Mouse (Mus musculus): ENCODE results near the gene Ncf1. TPM values are rescaled to one million over a fixed set of nuclear protein-coding genes. Genes with fewer than 3 reads are reported as not detected.
A peak's percentile ranks its signal among the peaks of the same experiment; 100 is the strongest.

Ncf1 gene
- polyA plus RNA-seq, 1 experiment from 2014 or later = 8.4 TPM

- Histone ChIP-seq H3K9me3 (replicated peaks) (no peaks in the 10 kb centered on the region), H3K27me3 (replicated peaks) (no peaks in the 10 kb centered on the region), H3K9ac (no peak overlapping the region), H3K36me3 (peaks cover 100% of the 10 kb centered on the region), H3K4me3 (no peak overlapping the region), H3K4me2 (no peak overlapping the region), H3K4me1 (no peaks in the 10 kb centered on the region), H3K27ac (no peak overlapping the region)
- WGBS (ENCODE audit: insufficient replicate concordance) = 85% methylated on average over 26 of the region's 26 CpGs
- no peak for ATAC-seq
Observed at GRCm38 (mm10) chr5:134243661-134244436, 14.4 kb upstream of the Ncf1 start.

GRCm38 (mm10) chr5:134241831-134242230 is 12.4 kb upstream of the Ncf1 start:
- Histone ChIP-seq H3K27me3 (replicated peaks) (no peaks in the 10 kb centered on the region), H3K4me1 (peaks cover 8% of the 10 kb centered on the region; the same call in 1 of the 2 replicates), H3K36me3 (peaks cover 100% of the 10 kb centered on the region), H3K4me3 (no peak overlapping the region), H3K27ac (no peak overlapping the region), H3K9ac (no peak overlapping the region), H3K4me2 (no peak overlapping the region), H3K9me3 (replicated peaks) (no peaks in the 10 kb centered on the region)
- no peak for ATAC-seq
- 79% methylated on average over 5 of the region's 5 CpGs for WGBS (ENCODE audit: insufficient replicate concordance)

- Histone ChIP-seq H3K4me2 (no peak overlapping the region), H3K27ac (no peak overlapping the region), H3K9me3 (replicated peaks) (no peaks in the 10 kb centered on the region), H3K9ac (no peak overlapping the region), H3K36me3 (peaks cover 77% of the 10 kb centered on the region), H3K27me3 (replicated peaks) (no peaks in the 10 kb centered on the region), H3K4me3 (no peak overlapping the region), H3K4me1 (peaks cover 40% of the 10 kb centered on the region)
- peak; percentile 30; the same call in 1 of the 2 replicates for ATAC-seq
- WGBS (ENCODE audit: insufficient replicate concordance) = 77% methylated on average over 28 of the region's 28 CpGs
Observed at GRCm38 (mm10) chr5:134237936-134238760, 8.7 kb upstream of the Ncf1 start.

- Histone ChIP-seq H3K27me3 (replicated peaks) (no peaks in the 10 kb centered on the region), H3K4me3 (no peak overlapping the region), H3K9me3 (replicated peaks) (no peaks in the 10 kb centered on the region), H3K4me1 (peaks cover 46% of the 10 kb centered on the region), H3K27ac (no peak overlapping the region), H3K4me2 (no peak overlapping the region), H3K36me3 (peaks cover 71% of the 10 kb centered on the region), H3K9ac (no peak overlapping the region)
- WGBS (ENCODE audit: insufficient replicate concordance) = 87% methylated on average over 11 of the region's 11 CpGs
- ATAC-seq = no peak
Observed at GRCm38 (mm10) chr5:134237508-134237907, 8.1 kb upstream of the Ncf1 start.

- peaks cover 63% of the 10 kb centered on the region for H3K36me3 ChIP-seq
Observed at GRCm38 (mm10) chr5:134236796-134237195, 7.4 kb upstream of the Ncf1 start.

GRCm38 (mm10) chr5:134236241-134236640 is 6.8 kb upstream of the Ncf1 start:
- 79% methylated on average over 3 of the region's 3 CpGs for WGBS (ENCODE audit: insufficient replicate concordance)
- no peaks in the 10 kb centered on the region for H3K27me3 ChIP-seq (replicated peaks)
- peaks cover 59% of the 10 kb centered on the region for H3K4me1 ChIP-seq
- H3K27ac ChIP-seq = no peak overlapping the region
- no peak overlapping the region for H3K4me3 ChIP-seq
- H3K4me2 ChIP-seq = no peak overlapping the region
- H3K9ac ChIP-seq = no peak overlapping the region
- H3K9me3 ChIP-seq (replicated peaks) = no peaks in the 10 kb centered on the region
- H3K36me3 ChIP-seq = peaks cover 58% of the 10 kb centered on the region
- no peak for ATAC-seq

More at GRCm38 (mm10) chr5:134236796-134237195, 7.4 kb upstream of the Ncf1 start:
- no peak overlapping the region for H3K4me2 ChIP-seq
- no peak overlapping the region for H3K27ac ChIP-seq
- H3K4me3 ChIP-seq = no peak overlapping the region
- no peak overlapping the region for H3K9ac ChIP-seq
- WGBS (ENCODE audit: insufficient replicate concordance) = 65% methylated on average over 6 of the region's 6 CpGs
- H3K27me3 ChIP-seq (replicated peaks) = no peaks in the 10 kb centered on the region
- H3K4me1 ChIP-seq = peaks cover 53% of the 10 kb centered on the region
- ATAC-seq = no peak
- H3K9me3 ChIP-seq (replicated peaks) = no peaks in the 10 kb centered on the region

DNA sequence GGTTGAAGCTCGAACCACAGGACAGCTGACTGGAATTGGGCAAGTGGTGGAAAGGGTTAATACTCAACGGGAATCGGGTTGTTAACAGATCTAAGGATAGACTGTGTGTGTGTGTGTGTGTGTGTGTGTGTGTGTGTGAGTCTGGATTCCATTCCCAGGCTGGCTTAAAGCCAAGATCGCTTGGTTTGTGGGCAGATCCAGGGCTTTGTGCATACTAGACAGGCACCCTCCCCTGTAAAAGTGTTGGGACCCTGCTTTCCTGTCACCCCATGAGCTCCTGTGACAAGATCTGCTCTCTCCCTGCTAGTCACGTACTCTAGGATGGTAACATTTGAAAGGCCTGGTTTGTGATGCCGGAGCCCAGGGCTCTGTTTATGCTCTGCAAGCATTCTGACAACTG is 5.7 kb upstream of the Ncf1 start:
- no peak overlapping the region for H3K9ac ChIP-seq
- H3K9me3 ChIP-seq (replicated peaks) = no peaks in the 10 kb centered on the region
- peak overlapping the region; percentile 28; the same call in 1 of the 2 replicates for H3K27ac ChIP-seq
- H3K27me3 ChIP-seq (replicated peaks) = no peaks in the 10 kb centered on the region
- peaks cover 47% of the 10 kb centered on the region for H3K36me3 ChIP-seq
- ATAC-seq = no peak
- 55% methylated on average over 6 of the region's 6 CpGs for WGBS (ENCODE audit: insufficient replicate concordance)
- H3K4me3 ChIP-seq = no peak overlapping the region
- H3K4me2 ChIP-seq = no peak overlapping the region
- H3K4me1 ChIP-seq = peaks cover 61% of the 10 kb centered on the region

GRCm38 (mm10) chr5:134234205-134234604 is 4.8 kb upstream of the Ncf1 start:
- 0 out of 2 replicates have a peak overlapping the region, but pooled peaks have one; percentile 16 for H3K27ac ChIP-seq
- H3K27me3 ChIP-seq (replicated peaks) = no peaks in the 10 kb centered on the region
- H3K9ac ChIP-seq = no peak overlapping the region
- no peak overlapping the region for H3K4me2 ChIP-seq
- no peak for ATAC-seq
- no peak overlapping the region for H3K4me3 ChIP-seq
- peaks cover 37% of the 10 kb centered on the region for H3K36me3 ChIP-seq
- no peaks in the 10 kb centered on the region for H3K9me3 ChIP-seq (replicated peaks)
- H3K4me1 ChIP-seq = peaks cover 61% of the 10 kb centered on the region
- 68% methylated on average over 2 of the region's 2 CpGs for WGBS (ENCODE audit: insufficient replicate concordance)

GRCm38 (mm10) chr5:134233244-134233651 is 3.8 kb upstream of the Ncf1 start:
- Histone ChIP-seq H3K9me3 (replicated peaks) (no peaks in the 10 kb centered on the region), H3K4me1 (peaks cover 62% of the 10 kb centered on the region), H3K27me3 (replicated peaks) (no peaks in the 10 kb centered on the region), H3K36me3 (peaks cover 28% of the 10 kb centered on the region), H3K4me2 (no peak overlapping the region), H3K27ac (0 out of 2 replicates have a peak overlapping the region, but pooled peaks have one; percentile 50), H3K9ac (no peak overlapping the region), H3K4me3 (no peak overlapping the region)
- WGBS (ENCODE audit: insufficient replicate concordance) = 31% methylated on average over 7 of the region's 7 CpGs
- ATAC-seq = no peak

DNA sequence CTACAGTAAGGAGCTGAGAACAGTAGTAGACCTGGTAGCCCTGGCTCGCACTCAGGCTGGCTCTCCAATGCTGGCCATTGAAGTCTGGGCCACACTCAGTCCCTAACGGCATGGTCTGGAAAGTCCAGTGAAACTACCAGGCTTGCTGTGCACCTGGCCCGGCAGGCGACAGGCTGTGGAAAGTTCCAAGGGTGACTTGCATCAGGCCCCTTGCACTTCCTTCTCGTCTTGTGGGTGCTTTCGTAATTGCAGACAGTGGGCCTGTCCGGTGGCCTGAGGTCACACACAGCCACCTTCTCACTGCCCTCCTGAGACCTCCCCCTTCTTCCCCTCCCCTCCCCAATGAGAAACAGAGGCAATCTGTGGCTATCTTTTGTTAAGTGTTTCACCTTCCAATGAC is 3.1 kb upstream of the Ncf1 start:
- Histone ChIP-seq H3K9ac (no peak overlapping the region), H3K4me3 (no peak overlapping the region), H3K4me1 (peaks cover 65% of the 10 kb centered on the region), H3K4me2 (peak overlapping the region; percentile 29), H3K27me3 (replicated peaks) (no peaks in the 10 kb centered on the region), H3K9me3 (replicated peaks) (no peaks in the 10 kb centered on the region), H3K36me3 (peaks cover 21% of the 10 kb centered on the region), H3K27ac (peak overlapping the region; percentile 32)
- ATAC-seq = peak; percentile 8; the same call in 1 of the 2 replicates
- whole genome bisulfite sequencing (ENCODE audit: insufficient replicate concordance) = 22% methylated on average over 7 of the region's 7 CpGs

GRCm38 (mm10) chr5:134232111-134232510 is 2.7 kb upstream of the Ncf1 start:
- H3K4me2 ChIP-seq = peak overlapping the region; percentile 29
- no peak overlapping the region for H3K4me3 ChIP-seq
- H3K9me3 ChIP-seq (replicated peaks) = no peaks in the 10 kb centered on the region
- 21% methylated on average over 6 of the region's 6 CpGs for WGBS (ENCODE audit: insufficient replicate concordance)
- peak overlapping the region; percentile 32 for H3K27ac ChIP-seq
- peaks cover 65% of the 10 kb centered on the region for H3K4me1 ChIP-seq
- no peak overlapping the region for H3K9ac ChIP-seq
- peaks cover 17% of the 10 kb centered on the region for H3K36me3 ChIP-seq
- ATAC-seq = peak; percentile 15; the same call in 1 of the 2 replicates
- no peaks in the 10 kb centered on the region for H3K27me3 ChIP-seq (replicated peaks)

GRCm38 (mm10) chr5:134231376-134231775 is 2.0 kb upstream of the Ncf1 start:
- Histone ChIP-seq H3K36me3 (peaks cover 9% of the 10 kb centered on the region), H3K4me3 (no peak overlapping the region), H3K9me3 (replicated peaks) (no peaks in the 10 kb centered on the region), H3K9ac (no peak overlapping the region), H3K27me3 (replicated peaks) (0 out of 2 replicates have a peak, but pooled peaks cover 2% of the 10 kb centered on the region), H3K27ac (no peak overlapping the region), H3K4me1 (peaks cover 63% of the 10 kb centered on the region), H3K4me2 (no peak overlapping the region)
- 0 out of 2 replicates have a peak, but pooled peaks have one; percentile 11 for ATAC-seq
- WGBS (ENCODE audit: insufficient replicate concordance) = 25% methylated on average over 5 of the region's 5 CpGs
